Mouse (Mus musculus) right cerebral cortex, postnatal 10 days (tissue): Measurements from ENCODE around the gene Tor1a.

Experiments
- DNase-seq, 2 experiments: peaks; one replicate each; pipeline ENCODE4 v3.0.0; 2021; ENCODE audit warnings: low spot score in 2 of 2

Gene Tor1a

DNA sequence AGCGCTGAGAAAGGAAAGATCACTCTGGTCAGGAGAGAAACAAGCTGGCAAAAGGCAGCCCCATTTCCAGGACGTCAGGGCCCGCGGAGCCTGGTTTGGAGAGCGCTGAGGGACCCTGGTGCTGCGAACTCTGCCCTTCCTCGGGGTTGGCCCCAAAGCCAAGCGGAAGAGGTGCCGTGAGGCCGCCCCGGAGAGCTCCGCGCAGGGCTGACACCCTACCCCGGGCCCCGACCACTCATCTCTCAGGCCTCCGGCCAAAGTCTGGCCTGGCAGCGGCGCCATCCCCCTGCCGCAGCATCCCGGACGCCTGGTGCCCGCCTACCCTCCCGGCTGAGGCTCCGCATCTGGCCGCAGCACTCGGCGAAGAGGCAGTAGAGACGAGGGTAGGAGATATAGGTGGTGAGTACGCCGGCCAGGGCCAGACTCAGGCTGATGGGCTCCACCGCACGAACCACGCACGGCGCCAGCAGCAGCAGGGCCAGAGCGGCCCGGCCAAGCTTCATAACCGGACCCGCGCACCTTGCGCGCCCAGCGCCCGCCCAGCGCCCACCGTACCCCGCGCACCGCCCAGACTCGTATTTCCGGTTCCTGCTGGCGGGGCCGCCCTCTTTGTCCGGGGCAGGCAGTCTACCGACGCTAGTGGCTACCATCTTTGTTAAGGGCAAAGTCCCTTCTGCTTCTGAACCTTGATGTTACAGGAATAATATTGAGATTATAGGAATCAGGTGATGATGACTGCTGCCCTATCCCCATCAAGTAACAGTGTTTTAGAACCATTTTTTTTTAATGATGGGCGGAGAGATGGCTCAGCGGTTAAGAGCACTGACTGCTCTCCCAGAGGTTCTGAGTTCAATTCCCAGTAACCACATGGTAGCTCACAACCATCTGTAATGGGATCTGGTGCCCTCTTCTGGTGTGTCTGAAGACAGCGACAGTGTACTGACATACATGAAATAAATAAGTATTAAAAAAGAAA is at the start of gene Tor1a:
Gene Tor1a (minus strand): TSS at position 582 of the 976 bp plus-strand sequence.
- DNase-seq, result peak; percentile 95

DNA sequence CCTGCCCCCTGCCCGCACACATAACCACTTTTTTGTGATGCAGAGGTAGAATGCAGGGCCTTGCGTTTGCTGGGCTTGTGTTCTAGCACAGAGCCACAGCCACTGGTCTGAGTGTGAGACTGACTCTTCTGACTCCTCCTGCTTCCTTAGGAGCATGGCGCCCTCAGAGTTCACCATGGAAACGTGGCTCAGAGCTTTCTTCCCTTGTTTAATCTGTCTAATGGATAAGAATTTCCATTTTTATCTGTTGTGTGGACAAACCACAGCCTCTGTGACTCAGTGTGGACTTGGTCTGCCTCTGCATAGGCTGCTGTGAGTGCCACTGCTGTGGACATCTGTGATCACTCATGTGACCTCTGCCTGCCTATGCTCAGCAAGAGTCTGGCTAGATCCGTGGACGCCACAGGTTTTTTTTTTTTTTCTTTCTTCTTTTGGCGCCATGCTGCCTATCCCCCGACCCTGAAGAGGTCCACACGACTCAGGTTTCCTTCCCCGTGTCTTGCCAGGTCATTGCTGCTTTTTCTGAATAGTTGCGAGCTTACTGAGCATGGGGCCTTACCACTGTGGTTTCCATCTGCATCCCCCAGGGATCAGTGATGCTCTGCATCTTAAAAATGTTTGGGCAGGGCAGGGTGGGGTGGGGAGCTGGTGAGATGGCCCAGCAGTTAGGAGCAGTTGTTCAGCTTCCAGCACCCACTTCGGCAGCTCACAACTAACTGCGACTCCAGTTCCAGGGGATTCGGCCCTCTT is 45.8 kb upstream of the Tor1a start:
- no peak for DNase-seq

DNA sequence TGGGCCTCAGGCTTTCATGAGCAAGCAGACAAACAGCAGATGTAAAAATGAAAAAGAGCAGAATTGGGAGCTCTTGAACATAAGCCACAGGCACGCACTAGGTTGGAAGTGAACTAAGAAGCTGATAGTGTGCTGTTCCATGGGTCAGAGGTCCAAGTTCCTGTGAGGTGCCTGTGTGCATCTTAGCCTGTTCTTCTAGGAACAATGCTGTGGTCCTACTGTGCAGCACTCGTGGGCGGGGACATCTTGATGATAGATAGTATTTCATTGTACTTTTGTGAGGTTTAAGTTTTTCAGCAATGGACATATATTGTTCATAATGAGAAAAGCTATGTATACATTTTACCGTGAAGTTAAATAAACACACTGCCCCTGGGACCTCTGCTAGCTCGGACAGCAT is 39.5 kb upstream of the Tor1a start:
- no peak for DNase-seq

DNA sequence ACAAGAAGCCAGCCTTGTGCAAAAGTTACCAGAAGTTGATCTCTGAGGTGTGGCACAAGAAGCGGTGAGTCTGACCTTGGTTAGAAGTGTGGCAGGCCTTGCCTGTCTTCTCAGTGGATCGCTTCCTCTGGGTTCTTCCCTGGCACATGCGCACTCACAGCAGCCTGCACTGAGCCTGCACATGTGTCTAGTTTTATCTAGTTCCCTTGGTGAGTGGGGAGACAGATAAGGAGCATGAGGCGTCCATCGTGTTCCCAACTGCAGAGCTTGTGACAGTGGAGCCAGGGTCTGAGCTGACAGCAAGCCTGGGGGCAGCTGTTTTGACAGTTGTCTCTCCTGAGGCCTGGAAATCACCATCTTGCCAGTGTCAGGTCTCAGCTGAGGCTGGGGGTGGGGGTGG is 38.7 kb upstream of the Tor1a start:
- DNase-seq, result no peak

DNA sequence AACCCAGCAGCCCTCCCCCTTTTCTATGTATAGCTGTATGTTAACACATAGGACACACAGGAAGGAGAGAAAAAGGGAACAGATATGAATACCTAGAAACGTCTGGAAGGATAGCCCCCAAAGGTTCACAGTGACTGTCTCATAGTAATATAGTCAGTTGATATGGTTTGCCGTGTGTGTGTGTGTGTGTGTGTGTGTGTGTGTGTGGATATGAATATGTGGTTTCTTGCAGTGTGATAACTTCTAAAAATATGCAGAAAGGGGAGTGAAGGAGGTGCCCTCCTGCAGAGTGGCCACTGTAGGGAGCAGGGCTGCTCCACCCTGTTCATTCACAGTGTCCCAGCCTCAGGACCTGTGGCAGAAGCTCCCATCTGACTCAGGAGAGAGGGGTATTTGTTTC is 37.7 kb upstream of the Tor1a start:
- DNase-seq, result no peak

DNA sequence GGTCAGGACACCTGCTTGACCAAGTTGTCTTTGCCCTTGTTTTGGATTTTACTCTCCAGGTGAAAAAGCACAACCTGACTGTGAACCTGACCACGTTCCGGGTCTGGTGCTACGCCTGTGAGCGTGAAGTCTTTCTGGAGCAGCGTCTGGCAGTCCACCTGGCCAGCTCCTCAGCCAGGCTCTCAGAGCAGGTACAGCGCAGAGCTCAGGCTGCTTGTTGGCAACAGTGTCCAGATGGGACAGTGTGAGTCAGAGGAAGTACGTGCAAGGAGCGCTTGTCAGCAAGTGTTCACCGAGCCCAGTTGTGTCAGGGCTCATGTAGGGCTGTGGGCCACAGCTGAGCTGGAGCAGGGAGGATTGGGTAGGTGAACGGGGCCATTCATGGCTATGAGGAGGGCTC is 35.1 kb upstream of the Tor1a start:
- DNase-seq, result no peak

DNA sequence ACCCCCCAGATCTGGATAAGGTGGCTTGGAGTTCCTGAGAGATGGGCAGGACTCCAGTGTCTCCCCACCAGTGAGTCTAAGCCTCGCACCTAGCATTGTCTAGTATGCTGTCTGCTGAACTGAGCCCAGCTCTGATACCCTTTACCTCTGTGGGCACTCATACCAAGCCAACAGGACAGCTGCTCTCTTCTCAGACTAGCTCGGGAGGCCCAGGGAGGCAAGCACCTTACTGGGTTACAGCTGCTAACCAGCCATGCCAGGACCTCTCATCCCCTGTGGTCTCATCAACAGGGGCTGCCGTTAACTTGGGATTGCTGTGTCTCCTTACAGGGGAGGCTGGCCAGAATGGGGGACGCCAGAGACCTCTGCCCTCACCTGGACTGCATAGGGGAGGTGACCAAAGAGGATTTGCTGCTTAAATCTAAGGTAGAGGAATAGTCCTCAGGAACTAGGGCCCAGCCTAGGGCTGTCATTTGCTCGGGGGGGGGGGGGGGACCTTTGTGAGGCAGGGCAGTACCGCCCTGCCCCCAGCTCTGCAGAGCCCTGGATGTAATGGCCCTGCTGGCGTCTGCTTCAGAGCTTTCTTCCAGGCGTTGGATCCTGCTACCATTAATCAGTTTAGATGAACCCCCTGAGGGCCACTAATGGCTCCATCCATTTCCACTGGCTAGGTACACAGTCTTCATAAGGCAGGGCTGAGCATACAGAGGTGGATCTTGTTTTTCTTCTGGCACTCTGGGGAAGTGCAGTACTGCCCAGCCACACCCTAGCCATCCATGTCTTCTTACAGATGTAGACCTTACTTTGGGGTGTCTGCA is 30.9 kb upstream of the Tor1a start:
- DNase-seq, result no peak

DNA sequence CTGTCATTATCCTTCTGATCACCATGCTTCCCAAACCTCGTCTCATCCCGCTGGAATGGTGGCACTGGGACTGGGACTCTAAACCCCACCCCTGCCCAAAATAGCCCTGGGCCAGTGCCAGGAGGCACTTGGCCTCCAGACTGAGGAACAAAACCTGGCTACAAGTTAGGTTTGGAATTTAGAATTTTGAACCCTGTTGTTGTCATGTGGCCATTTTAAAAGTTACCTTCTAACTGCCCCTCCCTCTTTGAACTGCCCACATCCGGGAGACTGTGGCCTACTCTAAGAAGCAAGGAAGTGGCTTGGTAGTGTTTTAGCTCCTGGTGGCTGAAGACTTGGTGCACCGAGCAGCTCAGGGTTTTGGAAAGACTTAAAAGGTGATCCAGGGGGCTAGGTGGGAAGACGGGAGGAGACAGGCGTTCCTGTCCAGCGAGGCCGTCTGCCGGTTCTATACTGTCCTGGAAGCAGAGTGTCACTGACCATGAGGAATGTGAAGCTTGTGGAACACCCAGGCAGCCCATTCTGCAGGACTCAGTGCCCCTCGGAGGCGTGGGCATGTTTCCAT is 27.8 kb upstream of the Tor1a start:
- no peak for DNase-seq

DNA sequence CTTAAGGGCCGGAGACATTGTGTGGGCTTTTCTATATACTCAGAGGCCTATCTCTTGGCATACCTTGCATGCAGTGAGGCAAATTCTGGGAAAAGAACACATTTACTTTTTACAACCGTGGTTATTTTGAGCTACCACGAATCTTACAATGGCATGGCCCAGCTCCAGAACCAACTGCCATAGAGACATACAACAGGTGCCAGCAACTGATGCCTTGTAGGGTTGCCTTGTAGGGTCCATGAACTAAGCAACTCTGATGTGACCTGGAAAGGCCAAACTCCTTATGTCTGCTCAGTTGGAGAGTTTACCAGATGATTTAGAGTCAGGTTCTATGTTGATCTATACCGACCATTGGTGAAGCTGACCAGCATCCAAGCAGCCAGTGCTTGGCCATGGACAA is 27.1 kb upstream of the Tor1a start:
- no peak for DNase-seq

DNA sequence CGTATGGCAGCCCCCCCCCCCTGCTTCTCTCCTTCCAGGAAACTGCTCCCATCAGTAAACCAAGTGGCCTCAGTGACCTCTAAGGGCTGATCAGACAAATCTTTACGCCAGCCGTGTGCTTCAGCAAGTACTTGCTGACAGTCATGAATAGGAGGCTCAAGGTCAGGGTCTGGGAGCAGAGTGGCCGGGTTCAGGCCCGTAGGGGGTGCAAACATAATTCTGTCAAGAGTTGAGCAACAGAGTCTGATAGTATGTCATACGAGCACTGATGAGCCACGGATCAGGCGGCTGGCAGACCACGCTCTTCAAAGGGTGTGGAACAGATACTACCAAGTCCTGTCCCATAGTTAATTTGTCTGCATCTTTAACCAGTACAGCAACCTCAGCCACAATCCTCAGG is 22.5 kb upstream of the Tor1a start:
- DNase-seq, result no peak

DNA sequence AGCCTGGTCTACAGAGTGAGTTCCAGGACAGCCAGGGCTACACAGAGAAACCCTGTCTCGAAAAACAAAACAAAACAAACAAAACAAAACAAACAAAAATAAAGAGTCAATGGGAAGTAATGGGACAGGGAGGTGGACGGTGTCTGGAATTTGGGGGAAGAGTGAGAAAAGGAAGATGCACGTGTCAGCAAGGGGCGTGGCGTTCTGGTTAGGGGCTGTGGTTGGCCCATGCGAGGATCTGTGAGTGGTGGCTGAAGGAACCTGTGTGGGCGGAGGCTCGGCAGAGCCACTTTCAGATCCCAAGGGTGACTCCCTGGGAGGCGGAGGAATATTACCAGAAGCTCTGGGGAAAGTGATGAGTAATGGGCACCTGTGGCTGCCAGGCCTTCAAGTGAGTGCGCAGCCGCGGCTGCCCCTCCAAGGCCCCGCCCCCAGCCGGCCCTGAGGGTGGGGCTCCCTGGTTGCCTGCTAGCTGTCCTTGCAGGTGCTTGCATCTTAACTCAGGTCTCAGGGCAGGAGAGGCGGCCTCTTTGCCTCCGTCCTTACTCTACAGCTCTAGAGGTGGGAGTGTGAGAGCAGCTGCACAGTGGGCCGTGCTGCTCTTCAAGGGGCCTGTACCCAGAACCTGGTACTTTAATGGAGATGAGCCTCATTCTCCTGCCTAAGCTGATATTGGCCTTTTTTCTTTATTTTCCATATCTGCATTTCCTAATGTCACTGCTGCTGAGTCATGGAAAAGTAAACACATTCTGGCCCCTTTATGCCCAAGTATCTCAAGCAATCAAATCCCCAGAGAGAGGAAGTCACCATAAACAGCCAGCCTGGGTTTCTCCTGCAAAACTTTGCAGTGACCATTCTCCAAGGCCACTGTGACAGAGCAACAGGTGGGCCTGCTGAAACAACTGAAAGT is 17.6 kb upstream of the Tor1a start:
- DNase-seq, result peak in 1 of 2 experiments; percentile 45

DNA sequence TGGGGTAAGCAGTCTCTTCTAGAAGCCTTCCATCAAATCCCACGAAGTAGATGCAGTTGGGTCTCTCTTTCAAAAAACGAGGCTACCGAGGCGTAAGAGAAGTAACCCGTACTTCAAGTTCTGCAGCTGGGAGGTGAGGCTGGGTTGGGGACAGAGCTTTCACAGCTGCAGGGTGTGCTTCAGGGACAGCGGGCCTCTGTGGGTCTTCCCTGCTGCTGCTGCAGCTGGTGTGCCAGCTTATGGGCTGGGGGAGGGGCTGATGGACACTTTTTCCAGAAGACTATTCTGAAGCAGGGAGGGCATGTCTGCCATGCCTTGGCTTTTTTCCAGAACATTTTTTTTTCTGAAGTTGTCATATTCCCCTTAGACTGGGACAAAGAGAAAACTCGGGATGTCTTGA is 15.3 kb upstream of the Tor1a start:
- DNase-seq, result peak; percentile 49 to 59

DNA sequence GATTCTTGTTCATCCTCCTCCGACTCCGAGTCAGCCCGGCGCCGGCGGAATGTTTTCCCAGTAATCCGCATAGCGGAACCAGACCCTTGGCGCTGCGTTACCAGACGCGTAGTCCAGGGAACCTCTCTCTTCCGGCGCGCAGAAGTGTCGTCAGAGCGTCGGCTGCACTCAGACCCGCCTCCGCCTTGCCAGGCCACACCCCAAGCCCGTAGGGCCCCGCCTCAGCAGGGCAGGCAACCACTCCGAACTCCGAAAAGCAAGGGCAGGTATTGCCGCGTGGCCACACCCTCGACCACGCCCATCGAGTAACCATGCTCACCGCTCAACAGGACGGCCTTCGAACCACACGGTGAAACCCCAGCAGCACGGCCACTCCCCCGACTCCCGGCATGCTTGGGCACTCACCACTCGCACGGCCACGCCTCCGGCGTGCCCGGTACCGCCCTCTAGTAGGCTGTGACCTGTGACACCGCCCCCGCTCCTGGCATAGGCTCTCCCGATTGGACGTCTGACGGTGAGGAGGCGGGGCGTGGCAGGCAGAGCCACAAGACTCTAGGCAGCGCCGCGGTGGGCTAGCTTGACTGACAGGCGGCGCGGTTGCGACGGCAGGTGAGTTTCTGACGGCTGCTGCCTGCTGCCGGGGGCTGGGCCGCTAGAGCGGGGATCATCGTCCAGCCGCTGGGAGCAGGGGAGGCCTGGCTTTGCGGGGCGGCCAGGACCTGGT is 14.2 kb upstream of the Tor1a start, which contains the start of the genes BC005624 and Usp20:
Gene BC005624 (minus strand): TSS at position 412 of the 724 bp plus-strand sequence.
Gene Usp20 (plus strand): TSS at position 490 of the 724 bp plus-strand sequence.
- peak; percentile 100 for DNase-seq

DNA sequence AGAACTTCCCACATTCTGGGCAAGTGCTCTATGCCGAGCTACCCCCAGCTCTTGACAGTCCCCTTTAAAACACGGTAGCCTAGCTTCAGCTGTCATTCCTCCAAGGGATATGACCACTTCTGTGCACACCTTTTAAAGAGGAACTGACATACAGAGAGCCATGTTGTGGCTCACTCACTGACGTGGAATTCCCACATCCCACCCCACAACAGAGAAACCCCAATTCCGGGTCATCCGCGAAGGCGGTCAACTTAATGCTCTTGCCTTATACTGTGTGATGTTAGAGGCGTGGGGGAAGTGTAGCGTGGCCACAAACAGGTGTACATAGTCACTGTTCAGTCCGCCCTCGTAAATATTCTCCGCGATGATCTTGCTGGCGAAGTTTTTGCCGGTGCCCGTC is 907 bp downstream of the Tor1a start:
- peak in 1 of 2 experiments; percentile 17 for DNase-seq

DNA sequence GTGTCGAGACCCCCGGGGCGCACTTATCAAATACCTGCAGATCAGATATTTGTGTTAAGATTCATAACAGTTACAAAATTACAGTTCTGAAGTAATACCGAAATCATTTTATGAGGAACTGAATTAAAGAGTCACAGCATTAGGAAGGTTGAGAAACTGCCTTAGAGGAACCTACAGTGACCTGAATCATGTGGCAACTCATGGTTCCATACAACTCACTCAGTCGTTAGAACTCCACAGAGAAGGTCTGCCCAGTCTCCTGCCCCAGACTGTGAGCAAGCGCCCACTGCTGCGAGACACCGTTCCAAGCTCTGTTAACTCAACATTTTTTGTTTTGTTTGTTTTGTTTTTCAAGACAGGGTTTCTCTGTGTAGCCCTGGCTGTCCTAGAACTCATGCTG is 2.1 kb downstream of the Tor1a start:
- peak in 1 of 2 experiments; percentile 18 for DNase-seq

DNA sequence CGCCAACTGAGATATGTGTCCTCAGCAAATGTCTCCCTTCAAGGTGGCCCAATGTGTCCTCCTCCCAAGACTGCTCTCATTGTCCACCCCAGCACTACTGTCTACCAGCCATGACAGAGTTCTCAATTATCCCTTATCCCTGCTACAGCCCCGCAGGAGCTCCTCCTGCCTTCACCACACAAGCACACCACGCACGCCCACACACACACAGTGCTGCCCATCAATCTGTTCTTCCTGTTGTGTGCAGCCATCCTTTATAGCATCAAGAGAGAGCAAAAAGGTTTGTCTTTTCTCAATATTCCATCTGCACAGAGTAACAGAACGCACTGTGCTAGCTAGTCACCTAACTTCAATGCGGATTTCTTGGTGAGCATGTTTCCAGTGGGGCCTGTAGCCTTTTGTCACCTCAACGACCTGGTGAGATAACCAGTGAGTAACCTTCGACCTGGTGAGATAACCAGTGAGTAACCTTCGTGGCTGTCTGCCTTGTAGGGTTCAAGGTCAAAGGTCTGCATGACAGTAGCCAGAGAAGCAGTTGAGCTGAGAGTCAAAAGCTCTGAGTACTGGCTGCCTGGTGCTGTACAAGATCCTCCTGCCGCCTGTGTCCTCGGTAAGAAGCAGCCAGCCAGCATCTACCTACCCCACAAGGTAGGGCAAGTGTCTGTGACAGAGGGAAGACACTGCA is 5.0 kb downstream of the Tor1a start:
- DNase-seq, result no peak

DNA sequence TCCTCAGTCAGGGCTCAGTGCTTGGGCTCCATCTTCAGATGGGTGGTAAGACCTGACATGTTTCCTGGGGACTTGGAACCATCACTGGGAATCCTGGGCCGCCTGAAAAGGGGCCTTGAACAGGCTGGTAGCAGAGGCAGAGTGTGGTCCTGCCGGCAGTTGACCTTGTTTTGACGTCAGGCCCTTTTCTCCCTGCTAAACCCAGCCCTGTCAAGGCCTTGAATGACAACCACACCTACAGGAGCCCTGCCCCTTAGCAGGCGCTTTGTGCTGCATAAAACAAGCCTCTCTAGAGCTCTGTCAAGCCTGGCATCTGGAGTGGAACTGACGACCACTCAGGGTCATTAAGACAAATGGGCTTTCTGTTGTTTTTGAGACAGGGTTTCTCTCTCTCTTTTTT is 7.9 kb downstream of the Tor1a start:
- no peak for DNase-seq

DNA sequence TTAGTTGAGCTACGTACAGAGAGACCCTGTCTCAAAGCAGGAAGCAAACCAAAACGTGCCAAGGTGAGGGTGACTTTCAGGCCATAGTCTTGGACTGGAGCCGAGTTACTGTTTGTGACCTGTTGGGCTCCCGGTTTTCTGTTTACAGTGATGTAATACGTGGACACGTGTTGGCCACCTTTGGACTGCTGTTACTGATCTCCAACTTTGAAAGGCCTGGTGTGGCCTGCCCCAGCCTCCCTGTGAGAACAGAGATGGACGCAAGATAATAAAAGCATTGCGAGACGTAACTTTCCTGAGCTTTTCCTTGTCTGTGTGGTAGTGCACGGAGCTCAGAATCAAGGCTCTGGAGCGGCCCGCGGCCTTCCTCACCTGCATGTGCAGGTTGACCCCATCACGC is 9.0 kb downstream of the Tor1a start:
- no peak for DNase-seq

DNA sequence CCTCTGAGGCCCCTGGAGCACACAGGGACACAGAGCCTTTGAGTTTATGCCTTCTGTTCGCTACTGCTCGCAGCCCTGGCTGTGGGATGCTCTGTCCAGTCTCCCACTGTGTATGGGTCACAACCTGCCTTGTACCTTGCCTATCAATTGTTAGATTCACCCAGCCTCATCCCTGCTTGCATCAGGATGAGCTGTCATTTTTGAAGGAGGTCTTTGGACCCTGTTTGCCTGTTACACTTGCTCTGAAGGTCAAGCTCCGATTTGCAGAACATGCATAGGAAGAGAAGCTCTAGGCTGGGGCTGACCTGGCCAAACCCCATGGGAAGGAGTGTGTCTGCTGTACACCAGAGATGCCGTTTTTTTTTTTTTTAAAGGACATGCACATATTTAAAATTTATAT is 10.2 kb downstream of the Tor1a start:
- DNase-seq, result no peak
